Mouse (Mus musculus) B cell, adult 67 days (primary cell): ENCODE data around the gene Chchd3. TPM values are rescaled to one million over a fixed set of nuclear protein-coding genes. Genes with fewer than 3 reads are reported as not detected.

Experiments
- total RNA-seq, 2 experiments: library from RNA; stranded (reverse); gene quantifications; 4 replicates each; pipeline ENCODE4 v1.2.4; 2023

Gene Chchd3
- 10 to 100 TPM; 69.6 to 70.1 TPM for total RNA-seq

GRCm38 (mm10) chr6:33059735-33060576 is at the start of gene Chchd3:
Gene Chchd3, minus strand, starts transcription at chr6:33060260.

Other genes starting within 250 kb of the Chchd3 start
- 10 to 100 TPM; 73.9 to 75.0 TPM for gene Exoc4, start 188.8 kb upstream of the Chchd3 start, total RNA-seq